ENCODE assay signal across 9 mouse cellular contexts in genomic region chr14:120847006-120847405, GRCm38 (mm10).
DNase-seq lines count a peak whose midpoint lies in the region; ATAC-seq and TF ChIP-seq lines count a peak whose summit lies in the region.
"Had no signal": no experiment of that assay in that cellular context is flagged by ENCODE, and none has a peak within 500 bp of the region (broad histone marks: within the 10 kb centered on the region; RNA-seq: fewer than 3 reads in every experiment).

No protein-coding gene starts in this region.

- DNase-seq in right cerebral cortex, adult 18-20 months: peak; percentile 44
- DNase-seq in right cerebral cortex, adult 2 months (ENCODE audit: low spot score in 2 of 2): no peak
- peak; percentile 67 for DNase-seq in heart, postnatal 4 days
- no peak for DNase-seq in thymus, adult 2 months
- DNase-seq in right cerebral cortex, postnatal 14 days: no peak
- DNase-seq in frontal cortex, postnatal 25 days (ENCODE audit: low spot score in 2 of 2): no peak
- DNase-seq: B cell, adult 2 months had no signal

- no peaks in the 10 kb centered on the region for H3K27me3 ChIP-seq in forebrain, embryonic 16.5 days (replicated peaks; ENCODE audit: control insufficient read depth, insufficient read depth, low read length)
- H3K27me3 ChIP-seq in forebrain, embryonic 12.5 days: no peaks in the 10 kb centered on the region
- no peaks in the 10 kb centered on the region for H3K27me3 ChIP-seq in thymus, adult 2 months (ENCODE audit: control insufficient read depth, insufficient read depth, low read length)

- TF ChIP-seq CTCF in thymus, adult 2 months (IDR thresholded peaks at IDR 0.05; ENCODE audit: borderline replicate concordance, control insufficient read depth, extremely low read depth, insufficient read depth, low read length, poor library complexity): no peak

- no peaks in the 10 kb centered on the region for H3K9me3 ChIP-seq in forebrain, embryonic 16.5 days (ENCODE audit: control insufficient read depth, low read length)
- H3K9me3 ChIP-seq in forebrain, embryonic 12.5 days: no peaks in the 10 kb centered on the region

- 0 out of 2 replicates have a peak, but pooled peaks cover 3% of the 10 kb centered on the region for H3K4me1 ChIP-seq in forebrain, embryonic 16.5 days (replicated peaks; ENCODE audit: control insufficient read depth, insufficient read depth, low read length)
- H3K4me1 ChIP-seq in forebrain, embryonic 12.5 days: peaks cover 5% of the 10 kb centered on the region
- no peaks in the 10 kb centered on the region for H3K4me1 ChIP-seq in thymus, adult 2 months (replicated peaks; ENCODE audit: control insufficient read depth, insufficient read depth, low read length)

- no peak overlapping the region for H3K27ac ChIP-seq in forebrain, embryonic 16.5 days (ENCODE audit: low read length)
- no peak overlapping the region for H3K27ac ChIP-seq in forebrain, embryonic 12.5 days
- no peak overlapping the region for H3K27ac ChIP-seq in thymus, adult 2 months (ENCODE audit: control insufficient read depth, insufficient read depth, low read length)

- WGBS in forebrain, embryonic 16.5 days: 79% methylated on average over 5 of the region's 5 CpGs
- 84% methylated on average over 5 of the region's 5 CpGs for whole genome bisulfite sequencing in forebrain, embryonic 12.5 days
- WGBS in thymus, adult 2 months: 79% methylated on average over 5 of the region's 5 CpGs

- no peaks in the 10 kb centered on the region for H3K36me3 ChIP-seq in forebrain, embryonic 16.5 days (ENCODE audit: control insufficient read depth, insufficient read depth)
- H3K36me3 ChIP-seq in forebrain, embryonic 12.5 days (replicated peaks): no peaks in the 10 kb centered on the region
- H3K36me3 ChIP-seq in thymus, adult 2 months (ENCODE audit: control insufficient read depth, insufficient read depth, low read length): no peaks in the 10 kb centered on the region

- no peak overlapping the region for H3K4me3 ChIP-seq in forebrain, embryonic 16.5 days (replicated peaks; ENCODE audit: low read length)
- no peak overlapping the region for H3K4me3 ChIP-seq in forebrain, embryonic 12.5 days (replicated peaks)
- no peak overlapping the region for H3K4me3 ChIP-seq in thymus, adult 2 months (ENCODE audit: control insufficient read depth, insufficient read depth, low read length)

- no peak overlapping the region for H3K9ac ChIP-seq in forebrain, embryonic 16.5 days (replicated peaks; ENCODE audit: low read depth, low read length)
- H3K9ac ChIP-seq in forebrain, embryonic 12.5 days: no peak overlapping the region

- H3K4me2 ChIP-seq in forebrain, embryonic 16.5 days (ENCODE audit: low read length): no peak overlapping the region
- H3K4me2 ChIP-seq in forebrain, embryonic 12.5 days: no peak overlapping the region

- peak; percentile 77 for ATAC-seq in forebrain, embryonic 16.5 days
- no peak for ATAC-seq in forebrain, embryonic 12.5 days (ENCODE audit: low FRiP score)

- no peak for TF ChIP-seq POLR2A in thymus, adult 2 months (IDR thresholded peaks at IDR 0.05; ENCODE audit: control insufficient read depth, extremely low read depth, insufficient read depth, low read length, poor library complexity)

Comparison
In these comparisons a context has a peak if more than half of its experiments do, and no peak if none do; other contexts are left out.
1. DNase-seq: peak in right cerebral cortex, adult 18-20 months (single experiment) and heart, postnatal 4 days (single experiment); none in right cerebral cortex, adult 2 months (0 of 2), thymus, adult 2 months (single experiment), right cerebral cortex, postnatal 14 days (single experiment) and frontal cortex, postnatal 25 days (0 of 2).